Mouse (Mus musculus): ENCODE measurements around the gene AY074887. TPM values are rescaled to one million over a fixed set of nuclear protein-coding genes. Genes with fewer than 3 reads are reported as not detected.
A peak's percentile ranks its signal among the peaks of the same experiment; 100 is the strongest.
"Not testable (repeated sequence)": the region's sequence is repeated elsewhere in the genome, so short reads cannot be mapped to it uniquely, and the experiment has no call there.

The AY074887 gene
- 0.48 and 0.77 TPM in 2 replicates for polyA plus RNA-seq (2015; fragmentation: Nextera tagmentation; extraction: Ambion mirVana)

DNA sequence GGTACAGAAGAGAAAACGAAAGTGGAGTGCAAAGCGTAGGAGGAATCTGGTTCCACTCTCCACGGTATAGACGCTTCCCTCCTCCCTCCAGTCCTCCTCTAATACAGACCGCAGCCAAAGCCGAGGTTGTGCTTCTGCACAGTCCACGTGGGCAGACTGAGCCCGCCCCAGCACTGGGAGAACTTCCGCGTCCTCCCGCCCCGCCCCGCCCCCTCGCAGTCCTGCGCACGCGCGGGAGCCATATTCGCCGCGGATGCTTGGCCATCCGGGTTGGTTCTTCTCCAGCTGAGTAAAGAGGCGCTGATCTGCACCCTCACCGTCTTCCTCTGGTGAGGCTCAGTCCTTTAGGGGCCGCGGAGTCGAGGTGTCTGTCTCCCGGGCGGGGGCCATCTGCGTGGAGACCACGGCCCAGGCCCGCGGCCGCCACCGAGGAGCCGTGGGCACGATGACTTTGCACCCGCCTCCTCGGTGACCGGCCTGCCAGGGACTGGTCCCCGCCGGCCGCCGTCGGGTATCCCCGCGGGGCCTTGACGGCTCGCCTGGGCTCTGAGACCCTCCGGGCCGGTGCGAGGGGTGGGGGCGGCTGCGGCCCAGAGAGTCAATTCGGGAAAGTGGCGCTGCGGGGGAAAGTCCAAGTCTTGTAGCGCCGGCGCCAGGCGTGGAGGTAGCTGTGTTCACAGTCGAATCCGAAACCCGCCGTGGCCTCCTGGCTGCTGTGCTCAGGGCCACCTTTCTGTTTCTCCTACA, at the start of gene AY074887, which contains the start of gene Psma4:
AY074887 (minus strand) TSS at position 424 of the 747 bp plus-strand sequence.
Psma4 (plus strand) TSS at position 216 of the 747 bp plus-strand sequence.
- no peaks in the 10 kb centered on the region for H3K27me3 ChIP-seq (replicated peaks)
- peak within 1 kb of the TSS; percentile 67 for H3K4me2 ChIP-seq
- WGBS, result under 1% methylated on average over 51 of the region's 65 CpGs
- H3K4me1 ChIP-seq, result 0 out of 2 replicates have a peak, but pooled peaks cover 9% of the 10 kb centered on the region
- peaks cover 19% of the 10 kb centered on the region for H3K36me3 ChIP-seq
- ATAC-seq (ENCODE audit: insufficient read depth, low FRiP score, low read depth), result peak; percentile 100
- peak within 1 kb of the TSS; percentile 93 for H3K27ac ChIP-seq
- H3K9me3 ChIP-seq, result no peaks in the 10 kb centered on the region
- H3K4me3 ChIP-seq (replicated peaks), result peak within 1 kb of the TSS; percentile 77
- H3K9ac ChIP-seq, result peak within 1 kb of the TSS; percentile 78

DNA sequence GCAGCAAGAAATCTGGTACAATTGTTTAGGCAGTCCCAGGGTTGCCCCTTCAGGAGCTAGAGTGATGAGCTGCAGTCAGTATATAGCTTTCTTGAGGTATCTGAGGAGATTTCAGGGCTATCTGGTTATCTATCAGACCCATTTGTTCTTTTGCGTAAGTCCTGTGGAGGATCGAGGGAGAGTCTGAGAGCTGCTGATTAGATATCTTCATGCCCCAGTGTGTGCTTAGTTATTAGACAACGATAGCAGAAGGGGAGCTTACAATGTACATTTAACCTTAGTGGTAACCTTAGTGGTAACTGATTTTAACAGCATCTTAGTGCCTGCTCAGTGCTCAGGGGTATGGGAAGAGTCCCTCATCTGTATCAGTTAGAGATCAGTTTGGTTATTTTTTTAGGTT, 44.8 kb upstream of the AY074887 start:
- Histone ChIP-seq H3K27me3 (replicated peaks) (no peaks in the 10 kb centered on the region), H3K4me1 (no peaks in the 10 kb centered on the region), H3K36me3 (no peaks in the 10 kb centered on the region), H3K4me3 (replicated peaks) (no peak overlapping the region), H3K9me3 (no peaks in the 10 kb centered on the region), H3K27ac (no peak overlapping the region), H3K9ac (no peak overlapping the region), H3K4me2 (no peak overlapping the region)
- no peak for ATAC-seq (ENCODE audit: insufficient read depth, low FRiP score, low read depth)
- 66% methylated on average over 3 of the region's 3 CpGs for WGBS

DNA sequence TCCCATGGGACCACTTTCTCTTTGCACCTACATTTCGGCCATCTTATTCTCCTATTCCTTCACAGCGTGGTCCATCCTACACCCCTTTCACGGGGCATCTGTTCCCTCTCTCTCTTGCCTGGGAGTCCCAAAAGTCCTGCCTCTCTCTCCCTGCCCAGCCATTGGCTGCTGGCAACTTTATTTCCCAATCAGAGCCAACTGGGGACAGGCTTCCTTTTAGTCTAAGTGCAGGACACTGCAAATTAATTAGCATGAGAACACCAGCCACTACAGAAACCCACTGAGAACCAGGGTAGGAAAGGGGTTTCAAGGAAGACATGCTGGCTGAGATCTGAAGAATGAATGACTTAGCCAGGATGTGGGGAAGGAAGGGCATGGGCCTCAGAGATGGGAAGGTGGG, 43.6 kb upstream of the AY074887 start:
- no peak overlapping the region for H3K27ac ChIP-seq
- H3K9ac ChIP-seq, result no peak overlapping the region
- 63% methylated on average over 3 of the region's 3 CpGs for WGBS
- H3K4me3 ChIP-seq (replicated peaks), result no peak overlapping the region
- ATAC-seq (ENCODE audit: insufficient read depth, low FRiP score, low read depth), result no peak
- no peaks in the 10 kb centered on the region for H3K36me3 ChIP-seq
- H3K4me2 ChIP-seq, result no peak overlapping the region
- no peaks in the 10 kb centered on the region for H3K27me3 ChIP-seq (replicated peaks)
- no peaks in the 10 kb centered on the region for H3K4me1 ChIP-seq
- H3K9me3 ChIP-seq, result no peaks in the 10 kb centered on the region

DNA sequence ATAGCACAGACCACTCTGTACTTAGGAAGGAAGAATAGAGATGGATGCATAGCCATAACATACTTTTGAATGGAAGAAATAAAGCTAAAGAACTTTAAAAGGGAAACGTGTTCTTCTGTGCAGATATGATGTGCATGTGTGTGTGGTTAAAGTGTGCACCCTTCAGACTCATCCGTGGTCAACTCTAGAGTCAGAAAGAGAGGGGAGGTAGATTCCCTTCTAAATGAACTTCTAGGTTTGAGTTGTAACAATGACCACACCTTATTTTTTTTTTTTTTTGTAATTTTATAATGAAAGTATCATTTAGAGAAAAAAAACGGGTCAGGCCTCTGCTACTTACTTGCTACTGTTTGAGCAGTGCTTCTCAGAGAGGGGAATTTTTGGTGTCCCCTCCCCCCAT, 39.6 kb upstream of the AY074887 start:
- ATAC-seq (ENCODE audit: insufficient read depth, low FRiP score, low read depth), result no peak
- H3K4me2 ChIP-seq, result no peak overlapping the region
- no peak overlapping the region for H3K4me3 ChIP-seq (replicated peaks)
- H3K36me3 ChIP-seq, result no peaks in the 10 kb centered on the region
- no peaks in the 10 kb centered on the region for H3K9me3 ChIP-seq
- H3K27ac ChIP-seq, result no peak overlapping the region
- no peaks in the 10 kb centered on the region for H3K4me1 ChIP-seq
- H3K9ac ChIP-seq, result no peak overlapping the region
- 73% methylated on average over 3 of the region's 3 CpGs for WGBS
- H3K27me3 ChIP-seq (replicated peaks), result no peaks in the 10 kb centered on the region

DNA sequence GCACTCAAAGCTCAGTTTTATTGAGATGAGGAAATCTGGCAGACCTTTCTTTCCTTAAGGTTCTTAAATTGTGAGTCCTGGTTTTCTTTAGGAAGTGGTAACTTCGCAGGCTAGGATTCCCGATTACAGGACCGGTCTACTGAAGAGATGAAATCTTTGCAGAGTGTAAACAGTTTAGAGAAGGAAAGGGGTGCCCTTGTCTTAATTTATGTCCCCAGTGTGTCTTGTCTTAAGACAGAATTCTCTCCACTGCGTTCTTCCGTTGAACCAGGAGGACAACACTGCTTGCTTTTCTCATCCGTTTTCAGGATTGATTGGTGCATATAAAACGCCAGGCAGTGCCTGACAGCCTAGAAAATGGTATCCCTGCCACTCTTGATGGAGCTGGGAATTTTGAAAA, 31.6 kb upstream of the AY074887 start:
- no peak overlapping the region for H3K27ac ChIP-seq
- H3K4me1 ChIP-seq, result 0 out of 2 replicates have a peak, but pooled peaks cover 2% of the 10 kb centered on the region
- peaks cover 33% of the 10 kb centered on the region for H3K27me3 ChIP-seq (replicated peaks)
- no peak overlapping the region for H3K9ac ChIP-seq
- ATAC-seq (ENCODE audit: insufficient read depth, low FRiP score, low read depth), result no peak
- no peaks in the 10 kb centered on the region for H3K36me3 ChIP-seq
- WGBS, result 9% methylated on average over 7 of the region's 7 CpGs
- H3K4me2 ChIP-seq, result peak overlapping the region; percentile 98; the same call in 1 of the 2 replicates
- H3K4me3 ChIP-seq (replicated peaks), result peak overlapping the region; percentile 63
- no peaks in the 10 kb centered on the region for H3K9me3 ChIP-seq

DNA sequence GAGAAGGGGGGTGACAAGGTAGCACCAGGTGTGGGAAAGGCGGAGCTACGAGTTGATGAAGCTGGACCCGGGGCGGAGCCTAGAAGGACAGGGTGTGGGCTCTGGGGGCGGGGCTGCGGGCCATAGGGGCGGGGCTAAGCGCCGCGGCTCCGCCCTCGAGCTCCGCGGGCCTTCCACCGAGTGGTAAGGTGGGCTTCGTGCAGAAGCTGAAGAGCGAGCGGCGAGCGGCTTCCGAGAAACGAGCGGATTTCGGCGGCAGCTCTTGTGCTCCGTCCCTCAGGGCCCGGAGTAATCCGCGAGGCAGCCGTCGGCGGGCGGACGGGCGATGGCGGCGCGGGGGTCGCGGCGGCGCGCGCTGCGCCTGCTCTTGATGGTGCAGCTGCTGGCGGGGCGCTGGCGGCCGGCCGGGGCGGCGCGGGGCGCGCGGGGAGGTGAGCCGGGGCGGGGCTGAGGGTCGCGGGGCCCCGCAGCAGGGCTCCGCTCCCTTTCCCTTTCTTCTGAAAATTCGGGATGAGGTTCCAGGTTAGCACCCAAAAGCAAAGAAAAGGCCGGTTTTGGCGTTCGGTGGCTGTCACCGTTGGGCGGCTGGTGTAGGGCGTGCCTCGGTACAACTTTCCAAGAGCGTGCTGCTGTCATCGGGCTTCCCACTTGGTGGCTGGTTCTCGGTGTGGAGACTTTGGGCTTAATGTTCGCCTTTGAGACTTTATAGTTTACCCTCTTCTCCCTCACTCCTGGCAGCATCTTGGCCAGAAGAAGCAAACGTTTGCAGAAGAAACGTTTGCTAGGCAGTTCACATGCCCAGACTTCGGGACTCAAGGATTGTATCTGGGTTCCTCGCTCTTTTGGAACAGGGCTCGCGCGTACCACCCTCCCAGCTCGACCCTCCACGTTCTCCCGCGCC, 30.7 kb upstream of the AY074887 start:
- Histone ChIP-seq H3K4me2 (peak overlapping the region; percentile 98), H3K27ac (no peak overlapping the region), H3K27me3 (replicated peaks) (peaks cover 33% of the 10 kb centered on the region), H3K4me1 (0 out of 2 replicates have a peak, but pooled peaks cover 2% of the 10 kb centered on the region), H3K9me3 (no peaks in the 10 kb centered on the region), H3K36me3 (no peaks in the 10 kb centered on the region), H3K4me3 (replicated peaks) (peak overlapping the region; percentile 63), H3K9ac (0 out of 2 replicates have a peak overlapping the region, but pooled peaks have one; percentile 11)
- WGBS, result under 1% methylated on average over 85 of the region's 85 CpGs
- peak; percentile 79 for ATAC-seq (ENCODE audit: insufficient read depth, low FRiP score, low read depth)

DNA sequence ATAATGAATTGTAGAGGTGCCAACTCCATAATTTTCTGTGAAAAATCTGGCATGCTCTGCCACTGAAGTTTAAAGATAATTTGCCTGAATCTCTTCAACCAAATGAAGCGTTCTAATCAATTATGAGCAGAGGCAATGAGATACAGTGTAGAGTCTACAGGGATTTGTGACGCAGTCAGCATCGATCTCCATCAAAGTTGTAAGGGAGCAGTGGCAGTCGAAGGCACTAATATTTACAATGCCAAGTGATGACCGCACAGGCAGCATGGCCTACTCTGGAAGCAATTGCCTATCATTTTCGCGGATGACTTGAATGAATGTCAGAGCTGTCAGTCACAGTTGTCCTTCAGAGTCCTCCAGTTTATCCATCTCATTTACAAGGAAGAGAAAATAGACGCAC, 29.9 kb upstream of the AY074887 start, which contains the start of gene Chrna5:
Chrna5 (plus strand) TSS at position 207 of the 400 bp plus-strand sequence.
- Histone ChIP-seq H3K4me2 (peak within 1 kb of the TSS; percentile 98), H3K4me3 (replicated peaks) (peak within 1 kb of the TSS; percentile 63), H3K36me3 (no peaks in the 10 kb centered on the region), H3K27me3 (replicated peaks) (peaks cover 33% of the 10 kb centered on the region), H3K9me3 (no peaks in the 10 kb centered on the region), H3K27ac (no peak within 1 kb of the TSS), H3K9ac (0 out of 2 replicates have a peak within 1 kb of the TSS, but pooled peaks have one; percentile 11), H3K4me1 (0 out of 2 replicates have a peak, but pooled peaks cover 2% of the 10 kb centered on the region)
- no peak for ATAC-seq (ENCODE audit: insufficient read depth, low FRiP score, low read depth)
- WGBS, result 66% methylated on average over 8 of the region's 8 CpGs

DNA sequence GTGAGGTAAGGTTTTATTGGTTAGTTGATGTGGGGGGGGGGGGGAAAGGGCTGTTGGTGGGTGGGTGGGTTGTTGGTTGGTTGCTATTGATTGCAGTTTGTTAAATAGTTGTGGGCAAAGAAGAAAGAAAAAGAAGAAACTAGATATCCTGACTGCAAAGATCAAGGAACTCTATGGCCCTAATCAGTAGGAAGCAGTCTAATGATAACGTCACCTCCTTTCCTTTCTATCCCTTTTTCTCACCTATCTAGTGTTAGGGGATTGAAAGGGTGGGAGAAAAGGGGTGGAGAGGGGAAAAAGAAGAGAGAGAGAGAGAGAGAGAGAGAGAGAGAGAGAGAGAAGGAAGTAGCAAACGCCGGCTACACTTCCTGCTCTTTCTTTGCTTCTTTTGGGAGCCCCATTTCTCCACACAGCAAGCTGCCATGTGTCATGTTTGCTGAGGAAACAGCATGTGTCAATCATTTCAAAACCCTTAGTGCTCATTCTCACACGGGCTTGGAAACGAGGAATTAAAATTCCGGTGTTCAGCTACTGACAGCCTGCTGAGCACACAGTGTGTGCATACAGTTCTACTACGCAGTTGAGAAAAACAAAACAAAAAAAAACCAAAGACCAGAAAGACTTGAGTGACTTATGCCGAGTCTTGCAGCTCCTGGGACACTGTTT, 19.3 kb upstream of the AY074887 start:
- no peaks in the 10 kb centered on the region for H3K36me3 ChIP-seq
- ATAC-seq (ENCODE audit: insufficient read depth, low FRiP score, low read depth), result no peak
- WGBS, result 54% methylated on average over 8 of the region's 8 CpGs

DNA sequence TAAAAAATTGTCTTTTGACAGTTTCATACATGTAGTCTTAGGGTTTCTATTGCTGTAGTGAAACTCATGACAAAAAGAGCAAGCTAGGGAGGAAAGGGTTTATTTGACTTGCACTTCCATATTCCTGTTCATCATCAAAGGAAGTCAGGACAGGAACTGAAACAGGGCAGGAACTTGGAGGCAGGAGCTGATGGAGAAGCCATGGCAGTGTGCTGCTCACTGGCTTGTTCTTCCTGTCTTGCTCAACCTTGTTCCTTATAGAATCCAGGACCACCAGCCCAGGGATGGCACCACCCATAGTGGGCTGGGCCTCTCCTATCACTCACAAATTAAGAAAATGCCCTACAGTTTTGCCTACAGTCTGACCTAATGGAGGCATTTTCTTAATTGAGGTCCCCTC, 12.9 kb upstream of the AY074887 start:
- Histone ChIP-seq H3K4me3 (replicated peaks) (no peak overlapping the region), H3K9me3 (no peaks in the 10 kb centered on the region), H3K4me1 (no peaks in the 10 kb centered on the region), H3K27ac (no peak overlapping the region), H3K9ac (no peak overlapping the region), H3K27me3 (replicated peaks) (no peaks in the 10 kb centered on the region), H3K4me2 (no peak overlapping the region), H3K36me3 (no peaks in the 10 kb centered on the region; the same call in 1 of the 2 replicates)
- ATAC-seq (ENCODE audit: insufficient read depth, low FRiP score, low read depth), result no peak

More for the DNA sequence above, 19.3 kb upstream of the AY074887 start:
- Histone ChIP-seq H3K4me3 (replicated peaks) (no peak overlapping the region), H3K4me2 (no peak overlapping the region), H3K27me3 (replicated peaks) (no peaks in the 10 kb centered on the region), H3K9me3 (no peaks in the 10 kb centered on the region), H3K9ac (no peak overlapping the region), H3K27ac (no peak overlapping the region), H3K4me1 (no peaks in the 10 kb centered on the region)

DNA sequence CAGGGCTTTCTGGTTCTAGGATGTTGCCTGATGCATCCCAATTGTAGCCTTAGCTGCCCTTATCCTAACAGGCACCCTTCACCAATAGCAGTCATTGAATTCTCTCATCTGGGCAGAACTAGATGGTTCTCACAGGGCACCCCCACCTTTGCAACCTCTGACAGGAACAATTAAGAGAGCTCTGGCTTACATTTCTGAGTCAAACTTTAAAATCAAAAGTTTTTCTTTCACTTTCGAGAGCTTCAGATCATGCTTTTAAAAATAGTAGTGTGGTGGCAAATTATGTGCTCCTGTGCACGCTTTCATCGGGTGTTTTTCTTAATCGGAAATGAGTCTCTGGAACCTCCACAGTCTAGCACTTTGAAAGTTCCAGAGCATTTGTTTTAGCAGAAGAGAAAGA, 10.3 kb upstream of the AY074887 start:
- no peaks in the 10 kb centered on the region for H3K27me3 ChIP-seq (replicated peaks)
- ATAC-seq (ENCODE audit: insufficient read depth, low FRiP score, low read depth), result no peak
- H3K9me3 ChIP-seq, result no peaks in the 10 kb centered on the region
- WGBS, result 93% methylated on average over 4 of the region's 4 CpGs
- no peaks in the 10 kb centered on the region for H3K4me1 ChIP-seq
- H3K36me3 ChIP-seq, result peaks cover 18% of the 10 kb centered on the region
- H3K4me2 ChIP-seq, result no peak overlapping the region
- no peak overlapping the region for H3K4me3 ChIP-seq (replicated peaks)
- H3K9ac ChIP-seq, result no peak overlapping the region
- H3K27ac ChIP-seq, result no peak overlapping the region

DNA sequence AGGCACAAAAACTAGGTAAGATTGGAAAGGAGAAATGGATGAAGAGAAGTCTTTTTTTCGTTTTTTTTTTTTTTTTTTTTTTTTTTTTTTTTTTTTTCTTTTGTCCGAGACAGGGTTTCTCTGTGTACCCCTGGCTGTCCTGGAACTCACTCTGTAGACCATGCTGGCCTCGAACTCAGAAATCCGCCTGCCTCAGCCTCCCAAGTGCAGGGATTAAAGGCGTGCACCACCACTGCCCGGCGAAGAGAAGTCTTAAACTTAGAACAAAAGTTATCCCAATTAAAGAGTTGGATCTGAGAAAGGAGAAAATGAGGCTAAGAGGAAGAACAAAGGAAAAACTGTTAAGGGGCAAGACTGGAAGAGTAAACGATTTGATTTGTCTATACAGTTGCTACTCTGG, 636 bp downstream of the AY074887 start:
- H3K36me3 ChIP-seq, result peaks cover 14% of the 10 kb centered on the region
- peak overlapping the region; percentile 67 for H3K4me2 ChIP-seq
- 39% methylated on average over 8 of the region's 8 CpGs for WGBS
- H3K27me3 ChIP-seq (replicated peaks); H3K9me3 ChIP-seq; ATAC-seq (ENCODE audit: insufficient read depth, low FRiP score, low read depth); H3K9ac ChIP-seq; H3K4me1 ChIP-seq: not testable (repeated sequence)
- peak overlapping the region; percentile 77 for H3K4me3 ChIP-seq (replicated peaks)
- H3K27ac ChIP-seq, result peak overlapping the region; percentile 93

All from stomach, embryonic 15.5 days (tissue).